Mouse (Mus musculus) embryonic facial prominence, embryonic 13.5 days (tissue): Measurements from ENCODE around the gene Zfp663. TPM values are rescaled to one million over a fixed set of nuclear protein-coding genes. Genes with fewer than 3 reads are reported as not detected.

Experiments
- ATAC-seq: fragments of 200-750 bp; cut with Nextera tagmentation; 2 replicates; pipeline ENCODE4 v1.8.0; 2017; ENCODE audit warnings: low read depth; ENCODE audit not compliant: insufficient number of reproducible peaks, insufficient read depth, low FRiP score, low TSS enrichment
- H3K27ac ChIP-seq: fragments of 300-500 bp; sonication (generic); 2 replicates; pipeline ENCODE4 v1.5.1; 2015; ENCODE audit warnings: moderate library complexity, mild to moderate bottlenecking, inconsistent platforms
- H3K27me3 ChIP-seq: fragments of 300-500 bp; sonication (generic); 2 replicates; pipeline ENCODE4 v1.6.1; 2015; ENCODE audit warnings: mild to moderate bottlenecking, inconsistent platforms
- H3K36me3 ChIP-seq: fragments of 300-500 bp; sonication (generic); 2 replicates; pipeline ENCODE4 v1.6.1; 2015; ENCODE audit warnings: mild to moderate bottlenecking, inconsistent platforms
- H3K4me1 ChIP-seq: fragments of 300-500 bp; sonication (generic); 2 replicates; pipeline ENCODE4 v1.6.1; 2015; ENCODE audit warnings: inconsistent platforms
- H3K4me2 ChIP-seq: fragments of 300-500 bp; sonication (generic); 2 replicates; pipeline ENCODE4 v1.6.1; 2015; ENCODE audit warnings: moderate library complexity, mild to moderate bottlenecking, inconsistent platforms
- H3K4me3 ChIP-seq: fragments of 300-500 bp; sonication (generic); 2 replicates; pipeline ENCODE4 v1.5.1; 2015; ENCODE audit warnings: mild to moderate bottlenecking, inconsistent platforms
- H3K9ac ChIP-seq: fragments of 300-500 bp; sonication (generic); 2 replicates; pipeline ENCODE4 v1.6.1; 2015; ENCODE audit warnings: mild to moderate bottlenecking, inconsistent platforms
- H3K9me3 ChIP-seq: fragments of 300-500 bp; sonication (generic); 2 replicates; pipeline ENCODE4 v1.6.1; 2016; ENCODE audit warnings: inconsistent platforms
- WGBS: fragments of 180-500 bp; shearing (Covaris S2); methylation state at CpG from one replicate; pipeline ENCODE4 v1.1.7; 2015; ENCODE audit warnings: mixed read lengths; 5-methylcytosine and 5-hydroxymethylcytosine counted together
- polyA plus RNA-seq: library from polyadenylated mRNA; unstranded; fragments of >200 nt; fragmentation: Nextera tagmentation; extraction: Ambion mirVana; gene quantifications from 2 replicates; pipeline ENCODE4 v1.2.1, GENCODE M21; 2015

The Zfp663 gene
- polyA plus RNA-seq, 1 experiment from 2014 or later, result 1.1 TPM

GRCm38 (mm10) chr2:165303354-165304012, 65.0 kb downstream of the Zfp663 start:
- Histone ChIP-seq H3K36me3 (peaks cover 98% of the 10 kb centered on the region), H3K27me3 (no peaks in the 10 kb centered on the region), H3K4me2 (no peak overlapping the region), H3K4me3 (no peak overlapping the region), H3K9me3 (no peaks in the 10 kb centered on the region), H3K4me1 (no peaks in the 10 kb centered on the region), H3K9ac (no peak overlapping the region), H3K27ac (no peak overlapping the region)
- 86% methylated on average over 6 of the region's 6 CpGs for WGBS
- no peak for ATAC-seq

- 60% methylated on average over 3 of the region's 3 CpGs for WGBS
- ATAC-seq, result no peak
- no peaks in the 10 kb centered on the region for H3K9me3 ChIP-seq
- no peak overlapping the region for H3K9ac ChIP-seq
- no peak overlapping the region for H3K4me2 ChIP-seq
- no peaks in the 10 kb centered on the region for H3K27me3 ChIP-seq
- peaks cover 98% of the 10 kb centered on the region for H3K36me3 ChIP-seq
- H3K27ac ChIP-seq, result no peak overlapping the region
- H3K4me3 ChIP-seq, result no peak overlapping the region
- H3K4me1 ChIP-seq, result no peaks in the 10 kb centered on the region
Measured at GRCm38 (mm10) chr2:165301409-165301808, 67.1 kb downstream of the Zfp663 start.

Other genes with a start within 250 kb of the Zfp663 start
- gene Cdh22, start 133.9 kb downstream of the Zfp663 start, polyA plus RNA-seq, result 1.0 and 1.1 TPM in 2 replicates
- 49.0 and 50.2 TPM in 2 replicates for gene Slc35c2, start 80.9 kb downstream of the Zfp663 start, polyA plus RNA-seq
- gene Elmo2, start 42.2 kb downstream of the Zfp663 start, polyA plus RNA-seq, result 90.2 and 98.6 TPM in 2 replicates
- gene Zfp334, start 19.5 kb upstream of the Zfp663 start, polyA plus RNA-seq, result 9.5 and 9.7 TPM in 2 replicates
- 0.21 TPM in 1 of 2 replicates, not detected in the other for gene Ocstamp, start 31.7 kb upstream of the Zfp663 start, polyA plus RNA-seq
- 0.40 and 0.42 TPM in 2 replicates for gene Slc13a3, start 104.5 kb upstream of the Zfp663 start, polyA plus RNA-seq
- gene Trp53rka, start 124.6 kb upstream of the Zfp663 start, polyA plus RNA-seq, result 49.6 and 51.7 TPM in 2 replicates
- 12.9 and 14.7 TPM in 2 replicates for gene Slc2a10, start 135.1 kb upstream of the Zfp663 start, polyA plus RNA-seq
- 22.1 and 34.0 TPM in 2 replicates for gene Eya2, start 226.3 kb upstream of the Zfp663 start, polyA plus RNA-seq